Mouse (Mus musculus) small intestine, adult 2 months (tissue): ENCODE measurements around the gene Actl10.

Experiments used
- CTCF ChIP-seq: fragments of 200-500 bp; IDR thresholded peaks from 2 replicates; pipeline ENCODE4 v1.5.1; 2012; ENCODE audit warnings: low read depth, mild to moderate bottlenecking, control low read depth, inconsistent platforms, low read length, moderate library complexity, mixed read lengths; ENCODE audit not compliant: insufficient replicate concordance, insufficient read length; ENCODE audit errors: extremely low read depth
- POLR2A ChIP-seq: fragments of 200-500 bp; IDR thresholded peaks from 2 replicates; pipeline ENCODE4 v1.6.1; 2012; ENCODE audit warnings: low read depth, mild to moderate bottlenecking, control low read depth, inconsistent platforms, low read length, moderate library complexity

- TF ChIP-seq CTCF: no peak
- no peak for TF ChIP-seq POLR2A
Measured at GRCm38 (mm10) chr2:154551927-154552326, 351 bp downstream of the Actl10 start.
